Mouse (Mus musculus) liver, adult 2 months (tissue): ENCODE data around the gene Mybpc3.

ENCODE experiments used
- CTCF ChIP-seq: fragments of 200-500 bp; IDR thresholded peaks from 2 replicates; pipeline ENCODE4 v1.5.1; 2011; ENCODE audit warnings: low read depth, low read length, control low read depth
- POLR2A ChIP-seq: fragments of 200-500 bp; IDR thresholded peaks from 2 replicates; pipeline ENCODE4 v1.6.1; 2011; ENCODE audit warnings: low read length, control low read depth; ENCODE audit not compliant: insufficient read depth; ENCODE audit errors: extremely low read depth

GRCm38 (mm10) chr2:91069306-91070000 is 48.5 kb upstream of the Mybpc3 start:
- no peak for TF ChIP-seq POLR2A
- no peak for TF ChIP-seq CTCF
